Mouse (Mus musculus): ENCODE results near the gene Nmnat2.

DNA sequence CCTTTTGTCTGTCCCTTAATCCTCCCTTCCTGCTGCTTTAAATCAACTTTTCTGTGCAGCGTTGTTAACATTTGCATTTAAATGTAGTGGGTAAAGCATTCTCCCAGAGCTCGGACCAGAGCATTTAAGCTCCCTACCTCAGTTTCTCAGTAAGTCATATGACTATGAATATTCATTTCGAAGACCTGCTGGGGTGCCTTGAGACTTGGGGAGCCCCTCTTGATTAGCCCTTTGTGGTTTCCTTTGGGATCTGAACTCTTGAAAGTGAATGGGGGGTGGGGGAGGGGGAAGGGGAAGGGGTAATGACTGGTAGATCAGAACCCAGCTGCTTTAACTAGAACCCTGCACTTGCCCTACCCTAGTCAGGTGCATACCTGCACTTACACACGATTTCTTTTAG is 19.1 kb downstream of the Nmnat2 start:
- TF ChIP-seq CTCF (IDR thresholded peaks at IDR 0.05; ENCODE audit: control insufficient read depth, insufficient read depth, insufficient read length) (no peak), USF1 (IDR thresholded peaks at IDR 0.05; ENCODE audit: low read depth) (no peak)
